Mouse (Mus musculus) Patski (cell line): ENCODE measurements around the gene Asprv1. TPM values are rescaled to one million over a fixed set of nuclear protein-coding genes. Genes with fewer than 3 reads are reported as not detected.
A peak's percentile ranks its signal among the peaks of the same experiment; 100 is the strongest.

Experiments used
- ATAC-seq: fragments of 100-300 bp; one replicate; pipeline ENCODE4 v1.8.0; 2021
- CTCF ChIA-PET: fragments of 350-600 bp; sonication (Branson Sonifier 250); formaldehyde crosslinking; loops from one replicate; lab custom pipeline; 2022; ENCODE audit warnings: inconsistent platforms; lab: Charles Lee
- POLR2A ChIA-PET: fragments of 350-600 bp; sonication (Branson Sonifier 250); formaldehyde crosslinking; loops from one replicate; lab custom pipeline; 2022; ENCODE audit warnings: antibody characterized with exemption, inconsistent platforms; lab: Charles Lee
- DNase-seq: peaks from one replicate; pipeline ENCODE4 v3.0.0-alpha.2; 2011; ENCODE audit warnings: low read depth, low spot score
- H3K27me3 ChIP-seq: fragments of 371-371 bp; one replicate; pipeline ENCODE4 v1.5.1; 2021
- CTCF ChIP-seq: fragments of 100-300 bp; IDR thresholded peaks from one replicate; pipeline ENCODE4 v1.5.1; 2021
- in situ Hi-C: fragments of 300-500 bp; cut with MboI; formaldehyde crosslinking; loops from 3 replicates; pipeline ENCODE4 v1.11.1; 2018; ENCODE audit warnings: low pct_unique_long_range_greater_than_20kb, mixed read lengths
- polyA plus RNA-seq: library from polyadenylated mRNA; unstranded; gene quantifications from one replicate; pipeline ENCODE4 v1.2.3, GENCODE M21; 2021

Asprv1 gene
- polyA plus RNA-seq, 1 experiment from 2014 or later, result not detected

GRCm38 (mm10) chr6:86639180-86640160 lies 11.5 kb downstream of the Asprv1 start:
- DNase-seq (no peak), ATAC-seq (no peak)
- ChIA-PET CTCF (no interaction called here), POLR2A (no interaction called here)
- TF ChIP-seq CTCF, result no peak
- H3K27me3 ChIP-seq, result no peaks in the 10 kb centered on the region
- in situ Hi-C loops, result no loop called here

GRCm38 (mm10) chr6:86640161-86640560 lies 12.2 kb downstream of the Asprv1 start:
- POLR2A ChIA-PET, result no interaction called here
- no peaks in the 10 kb centered on the region for H3K27me3 ChIP-seq
- CTCF ChIA-PET, result no interaction called here
- DNase-seq, result no peak
- in situ Hi-C loops, result no loop called here
- no peak for ATAC-seq
- TF ChIP-seq CTCF, result no peak

- no peaks in the 10 kb centered on the region for H3K27me3 ChIP-seq
- in situ Hi-C loops, result no loop called here
- no peak for TF ChIP-seq CTCF
- ATAC-seq (peak; percentile 44), DNase-seq (peak; percentile 63)
- ChIA-PET CTCF (no interaction called here), POLR2A (no interaction called here)
Observed at GRCm38 (mm10) chr6:86640776-86641175, 12.8 kb downstream of the Asprv1 start.

GRCm38 (mm10) chr6:86641716-86642115 lies 13.8 kb downstream of the Asprv1 start:
- in situ Hi-C loops, result no loop called here
- H3K27me3 ChIP-seq, result no peaks in the 10 kb centered on the region
- ChIA-PET CTCF (interaction anchor here (0.6 to 1.1 kb wide), 2 partner anchors 13 kb away, joined by 3 read pairs; no protein-coding TSS in a partner anchor), POLR2A (no interaction called here)
- no peak for TF ChIP-seq CTCF
- ATAC-seq (no peak), DNase-seq (no peak)

- ChIA-PET CTCF (interaction anchor here (1.3 kb wide), 1 partner anchor 11 kb away, joined by 3 read pairs; no protein-coding TSS in a partner anchor), POLR2A (no interaction called here)
- DNase-seq (no peak), ATAC-seq (no peak)
- H3K27me3 ChIP-seq, result no peaks in the 10 kb centered on the region
- no peak for TF ChIP-seq CTCF
- in situ Hi-C loops, result no loop called here
Observed at GRCm38 (mm10) chr6:86644775-86645400, 16.9 kb downstream of the Asprv1 start.

- DNase-seq, result no peak
- ATAC-seq, result no peak
- TF ChIP-seq CTCF, result no peak
- CTCF ChIA-PET, result interaction anchor here (1.3 kb wide), 1 partner anchor 12 kb away, joined by 3 read pairs; no protein-coding TSS in a partner anchor
- POLR2A ChIA-PET, result no interaction called here
- no peaks in the 10 kb centered on the region for H3K27me3 ChIP-seq
- in situ Hi-C loops, result no loop called here
Observed at GRCm38 (mm10) chr6:86645551-86645950, 17.6 kb downstream of the Asprv1 start.

- in situ Hi-C loops, result no loop called here
- ChIA-PET POLR2A (no interaction called here), CTCF (no interaction called here)
- H3K27me3 ChIP-seq, result no peaks in the 10 kb centered on the region
- ATAC-seq (no peak), DNase-seq (no peak)
- TF ChIP-seq CTCF, result no peak
Observed at GRCm38 (mm10) chr6:86646143-86646542, 18.2 kb downstream of the Asprv1 start.

- in situ Hi-C loops, result no loop called here
- H3K27me3 ChIP-seq, result no peaks in the 10 kb centered on the region
- DNase-seq (no peak), ATAC-seq (no peak)
- ChIA-PET POLR2A (no interaction called here), CTCF (no interaction called here)
- no peak for TF ChIP-seq CTCF
Observed at GRCm38 (mm10) chr6:86653026-86653425, 25.1 kb downstream of the Asprv1 start.

GRCm38 (mm10) chr6:86654270-86654916 lies 26.4 kb downstream of the Asprv1 start:
- no peak for DNase-seq
- H3K27me3 ChIP-seq, result no peaks in the 10 kb centered on the region
- ChIA-PET POLR2A (interaction anchor here (0.6 kb wide), 1 partner anchor 244 kb away, joined by 3 read pairs; no protein-coding TSS in a partner anchor), CTCF (interaction anchor here (0.8 to 1.7 kb wide), 3 partner anchors 13 to 56 kb away, joined by 3 to 5 read pairs (median 3); no protein-coding TSS in a partner anchor)
- no peak for ATAC-seq
- in situ Hi-C loops, result no loop called here
- TF ChIP-seq CTCF, result no peak

- POLR2A ChIA-PET, result no interaction called here
- H3K27me3 ChIP-seq, result no peaks in the 10 kb centered on the region
- DNase-seq (no peak), ATAC-seq (no peak)
- TF ChIP-seq CTCF, result no peak
- CTCF ChIA-PET, result no interaction called here
- in situ Hi-C loops, result no loop called here
Observed at GRCm38 (mm10) chr6:86658501-86658900, 30.5 kb downstream of the Asprv1 start.
